Mouse (Mus musculus) B cell, adult 2 months (primary cell): ENCODE data around the gene Afdn.
"Not testable (repeated sequence)": the region's sequence is repeated elsewhere in the genome, so short reads cannot be mapped to it uniquely, and the experiment has no call there.

Experiments
- DNase-seq, 2 experiments: peaks; one replicate each; pipeline ENCODE4 v3.0.0; 2022

Gene Afdn

GRCm38 (mm10) chr17:13781948-13782347, 21.6 kb downstream of the Afdn start:
- no peak for DNase-seq

DNA sequence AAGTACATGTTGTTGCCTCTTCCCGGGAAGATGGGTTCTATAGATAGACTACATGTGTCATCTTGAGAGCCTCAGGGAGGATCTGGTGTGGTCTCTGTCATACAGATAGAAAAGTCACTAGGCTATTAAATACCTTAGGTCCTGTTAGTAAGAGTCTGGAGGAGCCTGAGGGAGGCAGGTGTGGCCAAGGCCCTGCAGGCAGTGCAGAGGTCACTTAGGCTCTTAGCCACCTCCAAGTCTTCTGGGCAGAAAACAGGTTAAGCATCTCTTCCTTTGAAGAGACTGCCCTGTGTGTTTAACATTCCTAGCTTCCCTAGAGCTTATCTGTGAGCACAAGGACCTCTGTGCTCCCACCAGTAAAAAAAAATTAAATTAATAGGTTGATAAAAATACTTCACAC, 23.1 kb downstream of the Afdn start:
- no peak for DNase-seq

DNA sequence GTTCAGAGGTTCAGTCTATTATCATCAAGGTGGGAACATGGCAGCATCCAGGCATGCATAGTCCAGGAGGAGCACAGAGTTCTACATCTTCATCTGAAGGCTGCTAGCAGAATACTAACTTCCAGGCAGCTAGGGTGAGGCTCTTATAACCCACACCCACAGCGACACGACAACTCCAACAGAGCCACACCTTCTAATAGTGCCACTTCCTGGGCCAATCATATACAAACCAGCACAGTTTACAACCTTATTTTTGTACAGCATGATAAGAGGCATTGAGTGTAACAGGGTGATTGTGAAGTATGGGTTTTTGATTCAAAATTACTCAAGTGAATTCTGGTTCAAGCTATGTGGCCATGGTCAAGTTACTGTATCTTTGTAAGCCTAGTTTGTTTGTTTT, 29.7 kb downstream of the Afdn start:
- not testable (repeated sequence) for DNase-seq

- no peak for DNase-seq
Measured at GRCm38 (mm10) chr17:13797691-13798090, 37.4 kb downstream of the Afdn start.

DNA sequence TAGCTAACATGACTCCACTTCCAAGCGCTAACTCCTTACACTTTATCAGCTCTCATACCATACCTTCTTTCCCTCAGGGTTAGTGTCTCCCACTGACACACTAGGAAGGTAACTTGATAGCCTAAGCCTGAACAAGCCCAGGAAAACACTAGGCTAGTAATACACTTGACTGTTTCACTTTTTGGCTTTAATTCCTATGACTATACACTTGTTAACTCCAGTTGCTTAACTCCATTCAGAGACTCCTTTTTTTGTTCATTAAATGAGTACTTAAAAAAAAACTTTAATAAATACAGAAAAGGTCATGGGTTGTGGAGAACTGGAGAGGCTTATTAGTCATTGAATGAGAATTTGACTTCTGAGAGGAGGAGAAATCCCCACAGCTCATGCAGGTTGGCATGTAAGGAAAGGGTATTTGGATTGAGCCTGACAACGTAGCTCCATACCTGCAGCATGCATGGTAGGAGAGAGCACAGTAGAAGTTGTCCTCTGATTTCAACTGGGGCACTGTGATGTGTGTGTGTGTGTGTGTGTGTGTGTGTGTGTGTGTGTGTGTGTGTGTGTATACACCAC, 42.6 kb downstream of the Afdn start:
- DNase-seq = no peak

- DNase-seq = no peak
Measured at GRCm38 (mm10) chr17:13806016-13806415, 45.7 kb downstream of the Afdn start.

GRCm38 (mm10) chr17:13817789-13818188, 57.5 kb downstream of the Afdn start:
- no peak for DNase-seq

DNA sequence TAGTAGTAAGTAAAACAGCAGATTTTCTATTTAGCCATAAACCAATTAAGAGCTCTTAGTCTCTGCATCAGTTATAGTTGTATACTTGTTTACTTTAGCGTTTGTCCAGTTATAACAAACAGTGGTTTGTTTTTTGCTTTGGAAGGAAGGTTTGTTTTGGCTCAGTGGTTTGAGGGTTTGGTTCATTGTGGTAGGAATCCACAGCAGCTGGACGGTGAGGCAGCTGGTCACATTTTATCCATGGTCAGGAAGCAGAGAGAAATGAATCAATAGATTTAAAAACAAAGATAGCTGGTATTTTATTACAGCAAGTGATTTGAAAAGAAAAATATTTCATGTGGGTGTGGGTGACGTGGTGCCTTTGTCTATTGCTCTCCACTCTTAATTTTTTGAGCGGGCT, 59.0 kb downstream of the Afdn start:
- no peak for DNase-seq

GRCm38 (mm10) chr17:13820676-13821075, 60.3 kb downstream of the Afdn start:
- no peak for DNase-seq

DNA sequence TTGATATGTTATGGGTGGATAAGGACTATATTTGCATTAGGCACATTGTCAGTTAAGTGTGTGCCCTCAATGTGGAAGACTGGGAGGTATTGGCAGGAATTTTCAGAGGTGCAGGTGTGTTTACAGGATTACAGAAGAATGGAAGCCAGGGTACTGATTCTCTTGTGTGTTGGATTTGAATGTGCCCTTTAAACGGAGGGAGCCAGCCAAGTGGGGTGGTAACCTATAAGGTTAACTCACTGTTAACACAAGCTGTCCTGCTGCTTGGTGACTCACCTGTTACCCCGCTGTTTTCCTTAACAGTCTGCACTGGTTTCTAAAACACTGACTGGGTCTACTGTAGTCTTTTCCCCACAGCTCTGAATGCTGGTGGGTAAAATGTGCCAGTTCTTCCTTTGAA, 65.1 kb downstream of the Afdn start:
- no peak for DNase-seq

GRCm38 (mm10) chr17:13830234-13830633, 69.9 kb downstream of the Afdn start:
- no peak for DNase-seq

- no peak for DNase-seq
Measured at GRCm38 (mm10) chr17:13830636-13831341, 70.5 kb downstream of the Afdn start.

DNA sequence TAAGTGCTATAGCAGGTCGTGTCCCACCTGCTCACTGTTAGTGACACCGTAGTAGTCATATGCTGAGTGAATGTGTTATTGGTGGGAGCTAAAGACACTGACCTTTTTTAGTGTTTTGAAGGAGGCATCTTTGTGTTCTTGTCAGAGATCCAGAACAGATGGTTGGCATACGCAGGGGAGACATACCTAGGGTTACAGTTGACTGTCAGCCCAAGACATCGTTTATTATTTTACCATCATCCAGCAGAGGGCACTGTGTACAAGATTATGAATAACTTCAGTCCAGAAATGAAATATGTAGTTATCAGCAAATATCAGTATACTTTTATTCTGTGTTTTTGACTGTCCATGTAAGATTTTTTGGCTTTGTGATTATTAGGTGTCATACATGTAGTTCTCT, 75.5 kb downstream of the Afdn start:
- no peak for DNase-seq

DNA sequence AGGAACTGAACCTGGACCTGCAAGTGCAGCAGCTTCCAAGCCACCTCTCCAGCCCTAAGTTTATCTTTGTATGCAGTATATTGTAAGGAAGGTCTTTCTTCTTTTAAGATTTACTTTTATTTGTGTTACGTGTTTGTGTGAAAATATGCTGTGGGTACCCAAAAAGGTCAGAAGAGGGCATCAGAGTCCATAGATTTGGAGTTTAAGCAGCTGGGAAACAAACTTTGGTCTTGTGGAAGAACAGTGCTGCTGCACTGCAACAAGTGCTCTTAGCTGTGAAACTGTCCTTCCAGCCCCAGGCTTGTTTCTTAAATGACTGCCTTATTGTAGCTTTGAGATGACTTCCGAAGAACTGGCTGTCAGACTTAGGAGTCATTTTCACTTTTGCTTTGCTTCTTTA, 89.8 kb downstream of the Afdn start:
- no peak for DNase-seq

DNA sequence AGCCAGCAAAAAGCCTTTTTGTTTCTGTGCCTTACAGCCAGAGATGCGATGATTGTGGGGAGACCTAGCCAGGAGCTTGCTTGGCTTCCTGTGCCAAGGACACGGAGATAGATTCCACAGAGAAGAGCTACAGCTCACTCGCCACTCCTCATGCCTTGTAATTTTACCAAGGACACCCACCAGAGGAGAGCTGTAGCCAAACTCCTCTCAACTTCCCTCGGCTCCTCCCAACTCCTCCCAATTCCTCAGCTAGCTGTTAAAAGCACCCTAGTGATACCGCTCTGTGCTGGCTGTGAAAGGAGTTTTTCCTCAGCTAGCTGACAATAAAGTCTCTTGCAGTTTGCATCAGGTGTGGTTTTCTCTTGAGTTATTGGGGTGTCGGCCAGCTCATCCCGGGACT, 93.5 kb downstream of the Afdn start:
- DNase-seq = not testable (repeated sequence)

GRCm38 (mm10) chr17:13855396-13855795, 95.1 kb downstream of the Afdn start:
- DNase-seq = no peak

DNA sequence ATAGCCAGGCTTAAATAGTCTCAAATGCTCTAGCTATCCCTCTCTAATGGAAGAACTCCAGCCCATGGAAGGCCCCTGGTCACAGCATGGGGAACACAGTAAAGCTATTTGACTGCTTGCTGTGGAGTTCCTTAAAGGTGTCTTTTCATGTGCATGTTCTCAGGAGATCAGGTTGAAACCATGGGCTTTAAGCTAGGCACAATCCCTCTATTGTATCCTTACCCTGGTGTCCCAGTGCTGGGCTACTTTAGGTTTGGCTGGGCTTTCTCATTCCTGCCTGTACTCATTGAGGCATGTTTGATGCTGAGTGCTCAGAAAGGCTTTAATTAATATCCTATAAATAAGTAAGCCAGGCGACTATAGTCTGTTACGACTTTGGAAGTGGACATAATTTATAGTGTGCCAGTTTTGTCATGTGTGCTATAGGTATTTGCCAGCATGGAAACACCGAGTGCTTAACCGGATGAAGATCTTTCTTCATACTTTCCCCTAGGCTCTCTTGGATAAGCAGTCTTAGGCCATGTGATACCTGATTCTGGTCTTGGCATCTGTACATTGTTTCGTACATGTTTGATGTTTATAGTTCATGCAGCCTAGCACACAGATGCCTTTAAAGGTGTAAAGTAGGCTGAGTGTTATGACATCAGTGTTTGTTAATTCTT, 96.2 kb downstream of the Afdn start:
- no peak for DNase-seq

DNA sequence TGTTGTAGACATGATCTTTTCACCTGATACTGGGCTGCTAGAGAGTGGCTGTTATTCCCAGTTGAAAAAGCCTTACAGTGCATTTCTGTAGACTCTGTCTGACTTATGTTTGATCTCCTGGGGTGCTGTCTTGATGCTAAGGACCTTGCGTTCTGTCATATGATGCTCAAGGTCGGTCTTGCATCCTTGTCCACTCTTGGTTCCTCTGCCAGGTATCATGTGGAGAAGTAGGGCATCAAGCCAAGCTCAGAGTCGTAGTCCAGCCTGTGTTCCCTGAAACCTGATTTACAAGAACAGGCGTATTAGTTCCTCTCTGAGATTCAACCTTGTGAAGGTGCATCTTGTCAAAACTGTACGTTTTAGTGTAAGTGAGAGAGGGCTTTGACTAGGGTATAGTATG, 105.0 kb downstream of the Afdn start:
- DNase-seq = no peak

- DNase-seq = no peak
Measured at GRCm38 (mm10) chr17:13866951-13867351, 106.6 kb downstream of the Afdn start.

GRCm38 (mm10) chr17:13867475-13867874, 107.1 kb downstream of the Afdn start:
- no peak for DNase-seq

DNA sequence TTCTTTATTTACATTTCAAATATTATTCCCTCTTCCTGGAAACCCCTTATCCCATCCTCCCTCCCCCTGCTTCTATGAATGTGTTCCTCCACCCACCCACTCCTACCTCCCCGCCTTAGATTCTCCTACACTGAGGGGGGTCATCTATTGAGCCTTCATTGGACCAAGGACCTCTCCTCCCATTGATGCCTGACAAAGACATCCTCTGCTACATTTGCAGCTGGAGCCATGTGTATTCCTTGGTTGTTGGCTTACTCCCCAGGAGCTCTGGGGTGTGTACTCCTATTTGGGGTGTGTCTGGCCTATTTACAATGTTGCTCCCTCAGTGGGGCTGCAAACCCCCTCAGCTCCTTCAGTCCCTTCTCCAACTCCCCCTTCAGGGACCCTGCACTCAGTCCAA, 109.9 kb downstream of the Afdn start:
- DNase-seq = no peak

- DNase-seq = no peak
Measured at GRCm38 (mm10) chr17:13874245-13874644, 113.9 kb downstream of the Afdn start.

DNA sequence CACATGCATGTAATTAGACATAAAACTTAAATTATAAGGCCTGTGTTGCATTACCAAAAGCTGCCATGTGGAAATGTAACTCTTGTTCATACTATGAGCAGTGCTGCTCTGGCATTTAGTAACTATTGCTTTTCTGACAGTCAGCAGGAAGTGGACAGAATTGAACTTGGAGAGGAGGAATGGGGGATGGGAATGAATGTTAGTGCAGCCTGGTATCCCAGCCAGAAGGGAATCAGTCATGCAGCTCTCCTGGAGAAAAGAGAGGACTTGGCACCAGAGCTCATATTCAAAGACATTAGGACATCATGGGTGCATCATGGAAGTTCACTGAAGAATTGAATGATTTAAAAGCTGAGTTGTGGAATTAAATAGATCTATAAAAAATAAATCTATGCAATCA, 117.1 kb downstream of the Afdn start:
- DNase-seq = no peak

GRCm38 (mm10) chr17:13879731-13880130, 119.4 kb downstream of the Afdn start:
- DNase-seq = no peak

DNA sequence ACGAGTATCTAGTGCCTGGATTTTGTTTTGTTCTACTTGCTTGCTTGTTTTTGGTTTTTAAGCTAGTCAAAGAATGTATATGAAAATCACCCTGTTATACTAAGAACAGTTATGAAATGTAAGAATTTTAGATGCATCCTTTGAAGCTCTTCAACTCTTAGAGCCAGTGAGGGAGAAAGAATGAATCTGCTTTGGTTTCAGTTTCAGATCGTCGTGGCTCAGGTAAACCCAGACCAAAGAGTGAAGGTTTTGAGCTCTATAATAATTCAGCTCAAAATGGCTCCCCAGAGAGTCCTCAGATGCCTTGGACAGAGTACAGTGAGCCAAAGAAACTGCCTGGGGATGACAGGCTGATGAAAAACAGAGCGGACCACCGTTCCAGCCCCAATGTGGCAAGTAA, 123.2 kb downstream of the Afdn start:
- no peak for DNase-seq
